Mouse (Mus musculus): ENCODE measurements around the gene Ankrd55. TPM values are rescaled to one million over a fixed set of nuclear protein-coding genes. Genes with fewer than 3 reads are reported as not detected.

Ankrd55 gene
- polyA plus RNA-seq, 1 experiment from 2014 or later: 0.11 TPM

DNA sequence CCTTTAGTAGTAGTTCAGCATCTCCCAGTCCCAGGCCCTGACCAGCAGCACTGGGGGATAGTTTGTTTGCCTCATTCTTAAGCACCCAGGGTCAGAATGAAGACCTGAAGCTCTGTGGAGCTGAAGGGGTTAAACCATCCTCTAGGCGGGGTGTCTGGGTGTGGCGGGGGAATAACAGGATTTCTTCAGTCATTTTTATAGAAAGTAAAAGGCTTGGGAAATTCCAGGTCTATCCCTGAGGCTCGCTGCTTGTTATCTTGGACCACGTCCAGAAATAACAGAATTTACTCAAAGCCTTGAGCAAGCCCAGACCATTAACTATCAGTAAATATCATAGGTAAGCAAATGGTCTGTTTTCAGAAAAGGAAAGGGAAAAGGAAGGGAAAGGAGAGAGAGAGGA is 39.3 kb downstream of the Ankrd55 start:
- H3K27ac ChIP-seq (ENCODE audit: low read depth, low read length): no peak overlapping the region

DNA sequence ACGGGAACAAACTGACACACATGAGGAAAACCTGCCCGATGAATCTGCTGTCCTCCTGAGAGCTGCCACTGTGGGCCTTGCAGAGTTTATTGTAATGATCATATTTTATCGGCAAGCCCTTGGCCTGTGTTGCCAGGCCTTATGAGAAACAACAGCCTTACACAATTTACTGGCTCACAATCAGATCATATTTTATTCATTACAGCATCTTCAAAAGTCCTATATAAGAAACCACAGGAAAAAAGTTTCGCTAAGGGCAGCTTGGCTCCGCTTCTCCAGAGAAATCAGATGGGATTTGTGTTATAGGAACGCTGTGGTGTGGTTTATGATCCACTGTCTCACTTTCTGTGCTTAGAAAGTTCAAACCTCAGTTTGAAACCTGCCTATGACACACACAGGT is 42.0 kb downstream of the Ankrd55 start:
- H3K27ac ChIP-seq (ENCODE audit: low read depth, low read length): no peak overlapping the region
- DNase-seq (ENCODE audit: low spot score): no peak
- no peak overlapping the region for H3K4me2 ChIP-seq
- H3K36me3 ChIP-seq (ENCODE audit: control insufficient read depth, insufficient read depth, low read length): no peaks in the 10 kb centered on the region
- H3K4me3 ChIP-seq (ENCODE audit: low read depth, low read length): no peak overlapping the region
- 85% methylated on average over 6 of the region's 6 CpGs for WGBS
- no peak for ATAC-seq (replicated peaks; ENCODE audit: low FRiP score)
- H3K27me3 ChIP-seq (replicated peaks; ENCODE audit: control insufficient read depth, insufficient read depth, low read length): no peaks in the 10 kb centered on the region
- H3K9me3 ChIP-seq (ENCODE audit: control insufficient read depth, low read length): no peaks in the 10 kb centered on the region
- no peak overlapping the region for H3K9ac ChIP-seq (ENCODE audit: low read depth, low read length)
- H3K4me1 ChIP-seq (replicated peaks; ENCODE audit: control insufficient read depth, insufficient read depth, low read length): no peaks in the 10 kb centered on the region

More for the DNA sequence above, 39.3 kb downstream of the Ankrd55 start:
- WGBS: 67% methylated on average over 4 of the region's 4 CpGs
- H3K4me1 ChIP-seq (replicated peaks; ENCODE audit: control insufficient read depth, insufficient read depth, low read length): no peaks in the 10 kb centered on the region
- DNase-seq (ENCODE audit: low spot score): no peak
- H3K9ac ChIP-seq (ENCODE audit: low read depth, low read length): no peak overlapping the region
- H3K27me3 ChIP-seq (replicated peaks; ENCODE audit: control insufficient read depth, insufficient read depth, low read length): no peaks in the 10 kb centered on the region
- no peak overlapping the region for H3K4me2 ChIP-seq
- no peaks in the 10 kb centered on the region for H3K9me3 ChIP-seq (ENCODE audit: control insufficient read depth, low read length)
- ATAC-seq (replicated peaks; ENCODE audit: low FRiP score): no peak
- no peak overlapping the region for H3K4me3 ChIP-seq (ENCODE audit: low read depth, low read length)
- no peaks in the 10 kb centered on the region for H3K36me3 ChIP-seq (ENCODE audit: control insufficient read depth, insufficient read depth, low read length)

DNA sequence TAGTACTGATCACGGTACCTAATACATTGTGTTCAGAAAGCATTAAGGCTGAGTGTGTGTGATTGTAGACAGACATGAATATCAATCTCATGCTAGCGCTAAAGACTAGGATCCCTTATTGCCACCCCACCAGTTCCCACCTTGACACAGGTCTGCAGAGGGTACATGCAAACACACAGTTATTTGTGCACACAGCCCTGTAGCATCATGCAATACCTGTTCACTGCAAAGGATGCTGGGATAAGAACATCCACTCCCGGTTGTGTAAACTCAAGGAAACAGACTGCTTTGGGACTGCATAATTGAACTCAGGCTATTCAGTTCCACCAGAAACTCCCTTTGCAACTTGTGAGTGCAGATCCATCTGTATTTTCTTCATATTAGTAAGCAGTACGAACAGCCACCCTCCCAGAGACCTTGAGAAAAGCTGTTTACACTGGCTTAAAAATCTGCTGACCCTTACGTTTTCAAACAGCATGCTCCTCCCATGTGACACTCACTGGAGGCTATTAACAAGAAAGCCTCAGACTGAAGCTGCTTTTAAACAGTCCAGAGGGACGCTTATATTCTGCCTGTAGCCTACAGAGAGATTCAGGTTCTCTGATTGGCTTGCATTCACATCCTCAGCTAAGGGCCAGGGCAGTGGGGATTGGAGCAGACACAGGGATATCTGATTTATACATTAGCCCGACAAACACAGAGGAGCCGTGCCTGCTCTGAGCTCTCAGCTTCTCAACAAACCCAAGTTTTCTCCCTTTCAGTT is 42.8 kb downstream of the Ankrd55 start:
- H3K4me1 ChIP-seq (replicated peaks; ENCODE audit: control insufficient read depth, insufficient read depth, low read length): no peaks in the 10 kb centered on the region
- no peak overlapping the region for H3K4me3 ChIP-seq (ENCODE audit: low read depth, low read length)
- H3K4me2 ChIP-seq: no peak overlapping the region
- H3K36me3 ChIP-seq (ENCODE audit: control insufficient read depth, insufficient read depth, low read length): no peaks in the 10 kb centered on the region
- WGBS: 57% methylated on average over 8 of the region's 8 CpGs
- no peak for ATAC-seq (replicated peaks; ENCODE audit: low FRiP score)
- H3K27ac ChIP-seq (ENCODE audit: low read depth, low read length): no peak overlapping the region
- no peak overlapping the region for H3K9ac ChIP-seq (ENCODE audit: low read depth, low read length)
- H3K9me3 ChIP-seq (ENCODE audit: control insufficient read depth, low read length): no peaks in the 10 kb centered on the region
- no peak for DNase-seq (ENCODE audit: low spot score)
- H3K27me3 ChIP-seq (replicated peaks; ENCODE audit: control insufficient read depth, insufficient read depth, low read length): no peaks in the 10 kb centered on the region

DNA sequence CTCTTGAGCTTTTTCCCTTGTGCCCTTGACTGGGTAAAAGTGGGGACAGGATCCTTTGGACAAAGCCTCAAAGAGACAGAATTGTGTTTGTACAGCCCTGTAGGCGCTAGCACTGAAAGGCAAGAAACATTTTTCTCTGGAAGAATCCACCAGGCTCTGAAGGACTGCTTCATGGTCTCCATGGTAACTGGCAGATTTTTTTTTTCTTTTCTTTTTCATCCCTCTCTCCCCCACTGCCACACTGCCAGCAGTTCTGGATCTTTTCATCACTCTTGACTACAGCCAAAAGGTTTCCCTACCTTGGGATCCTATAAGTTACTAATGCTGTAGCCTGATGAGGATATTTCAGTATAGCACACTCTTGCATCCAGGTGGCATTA is 43.4 kb downstream of the Ankrd55 start:
- H3K36me3 ChIP-seq (ENCODE audit: control insufficient read depth, insufficient read depth, low read length): no peaks in the 10 kb centered on the region
- H3K4me2 ChIP-seq: no peak overlapping the region
- no peaks in the 10 kb centered on the region for H3K9me3 ChIP-seq (ENCODE audit: control insufficient read depth, low read length)
- H3K9ac ChIP-seq (ENCODE audit: low read depth, low read length): no peak overlapping the region
- no peak for DNase-seq (ENCODE audit: low spot score)
- H3K4me3 ChIP-seq (ENCODE audit: low read depth, low read length): no peak overlapping the region
- no peak overlapping the region for H3K27ac ChIP-seq (ENCODE audit: low read depth, low read length)
- no peaks in the 10 kb centered on the region for H3K27me3 ChIP-seq (replicated peaks; ENCODE audit: control insufficient read depth, insufficient read depth, low read length)
- H3K4me1 ChIP-seq (replicated peaks; ENCODE audit: control insufficient read depth, insufficient read depth, low read length): no peaks in the 10 kb centered on the region
- WGBS: 72% methylated on average over 1 of the region's 1 CpGs
- no peak for ATAC-seq (replicated peaks; ENCODE audit: low FRiP score)

DNA sequence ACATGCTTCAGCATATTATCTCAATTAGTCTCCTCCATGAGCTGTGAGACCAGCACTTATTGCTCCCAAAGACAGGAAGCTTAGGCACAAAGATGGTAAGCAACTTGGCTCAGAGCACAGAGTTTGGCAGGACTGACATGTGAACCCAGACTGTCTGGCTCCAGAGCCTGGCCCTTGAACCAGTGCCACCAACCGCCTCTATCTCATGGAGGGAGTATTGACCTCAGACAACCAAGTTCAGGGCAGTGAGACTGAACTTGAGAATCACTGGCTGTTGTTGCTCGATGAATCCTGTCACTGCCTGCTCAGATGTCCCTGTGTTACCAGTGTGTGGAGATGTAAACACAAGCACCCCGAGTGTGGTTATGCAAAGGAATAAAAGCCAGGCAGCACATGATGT is 47.3 kb downstream of the Ankrd55 start:
- Histone ChIP-seq H3K4me2 (no peak overlapping the region), H3K27me3 (replicated peaks; ENCODE audit: control insufficient read depth, insufficient read depth, low read length) (no peaks in the 10 kb centered on the region), H3K27ac (ENCODE audit: low read depth, low read length) (no peak overlapping the region), H3K9ac (ENCODE audit: low read depth, low read length) (no peak overlapping the region), H3K36me3 (ENCODE audit: control insufficient read depth, insufficient read depth, low read length) (no peaks in the 10 kb centered on the region), H3K4me3 (ENCODE audit: low read depth, low read length) (no peak overlapping the region), H3K4me1 (replicated peaks; ENCODE audit: control insufficient read depth, insufficient read depth, low read length) (no peaks in the 10 kb centered on the region), H3K9me3 (ENCODE audit: control insufficient read depth, low read length) (no peaks in the 10 kb centered on the region)
- 70% methylated on average over 3 of the region's 3 CpGs for WGBS
- DNase-seq (ENCODE audit: low spot score): no peak
- ATAC-seq (replicated peaks; ENCODE audit: low FRiP score): no peak

DNA sequence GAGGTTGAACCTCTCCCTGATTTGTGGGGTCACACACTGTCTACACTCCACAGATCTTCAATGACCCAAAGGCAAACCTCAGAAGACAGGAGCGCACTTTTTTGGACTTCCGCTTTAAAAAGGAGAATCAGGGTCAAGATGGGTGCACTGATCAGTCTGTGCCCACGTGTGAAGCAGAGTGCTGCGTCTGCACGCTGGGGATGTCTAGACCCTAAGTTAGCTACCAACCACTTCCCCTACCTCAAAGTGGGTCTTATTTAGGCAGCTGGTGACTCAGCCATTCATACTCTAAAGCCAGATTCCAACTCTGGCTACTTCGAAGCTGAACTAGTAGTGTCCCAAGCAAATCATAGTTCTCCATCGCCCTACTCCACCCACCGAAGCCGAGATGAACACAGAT is 48.9 kb downstream of the Ankrd55 start:
- no peaks in the 10 kb centered on the region for H3K9me3 ChIP-seq (ENCODE audit: control insufficient read depth, low read length)
- no peak overlapping the region for H3K9ac ChIP-seq (ENCODE audit: low read depth, low read length)
- H3K36me3 ChIP-seq (ENCODE audit: control insufficient read depth, insufficient read depth, low read length): no peaks in the 10 kb centered on the region
- H3K4me3 ChIP-seq (ENCODE audit: low read depth, low read length): no peak overlapping the region
- WGBS: 84% methylated on average over 9 of the region's 9 CpGs
- H3K27me3 ChIP-seq (replicated peaks; ENCODE audit: control insufficient read depth, insufficient read depth, low read length): no peaks in the 10 kb centered on the region
- no peaks in the 10 kb centered on the region for H3K4me1 ChIP-seq (replicated peaks; ENCODE audit: control insufficient read depth, insufficient read depth, low read length)
- no peak for ATAC-seq (replicated peaks; ENCODE audit: low FRiP score)
- H3K27ac ChIP-seq (ENCODE audit: low read depth, low read length): no peak overlapping the region
- no peak for DNase-seq (ENCODE audit: low spot score)
- no peak overlapping the region for H3K4me2 ChIP-seq

DNA sequence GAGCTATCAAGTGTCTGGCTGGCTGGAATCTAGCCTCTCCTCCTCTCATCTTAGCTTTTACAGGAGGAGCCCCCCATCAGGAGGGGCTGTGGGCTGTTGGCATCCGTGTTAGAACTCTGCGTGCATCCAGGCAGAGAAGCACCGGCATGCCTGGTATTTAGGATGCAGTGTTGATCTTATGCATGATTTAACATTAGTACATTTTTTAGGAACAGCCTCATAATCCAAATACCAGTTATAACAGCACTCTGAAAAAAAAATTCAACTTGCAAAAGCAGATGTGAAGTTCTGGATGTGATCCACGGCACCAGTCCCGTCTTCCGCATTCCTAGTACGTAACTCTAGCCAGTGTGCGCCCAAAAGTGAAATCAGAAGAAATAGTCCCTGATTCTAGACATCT is 52.0 kb downstream of the Ankrd55 start:
- Histone ChIP-seq H3K27me3 (replicated peaks; ENCODE audit: control insufficient read depth, insufficient read depth, low read length) (no peaks in the 10 kb centered on the region), H3K27ac (ENCODE audit: low read depth, low read length) (no peak overlapping the region), H3K36me3 (ENCODE audit: control insufficient read depth, insufficient read depth, low read length) (no peaks in the 10 kb centered on the region), H3K4me2 (no peak overlapping the region), H3K4me1 (replicated peaks; ENCODE audit: control insufficient read depth, insufficient read depth, low read length) (no peaks in the 10 kb centered on the region), H3K9ac (ENCODE audit: low read depth, low read length) (no peak overlapping the region), H3K9me3 (ENCODE audit: control insufficient read depth, low read length) (no peaks in the 10 kb centered on the region), H3K4me3 (ENCODE audit: low read depth, low read length) (no peak overlapping the region)
- WGBS: 90% methylated on average over 8 of the region's 8 CpGs
- DNase-seq (ENCODE audit: low spot score): no peak
- ATAC-seq (replicated peaks; ENCODE audit: low FRiP score): no peak

DNA sequence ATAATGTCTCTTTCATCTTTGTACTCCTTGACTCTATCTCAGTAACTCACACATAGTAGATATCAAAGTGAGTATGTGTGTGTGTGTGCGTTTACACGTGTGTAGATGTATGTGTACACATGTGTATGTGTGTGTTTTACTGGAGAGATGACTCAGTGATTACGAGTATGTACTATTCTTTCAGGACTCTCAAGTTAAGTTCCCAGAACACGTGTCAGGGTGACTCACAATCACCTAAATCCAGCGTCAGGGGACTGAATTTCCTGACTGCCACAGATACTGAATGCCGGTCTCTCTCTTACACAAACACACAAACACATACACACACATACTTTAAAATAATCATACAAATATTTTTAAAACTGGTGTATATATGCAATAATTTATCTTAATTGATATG is 52.5 kb downstream of the Ankrd55 start:
- H3K4me1 ChIP-seq (replicated peaks; ENCODE audit: control insufficient read depth, insufficient read depth, low read length): no peaks in the 10 kb centered on the region
- H3K27ac ChIP-seq (ENCODE audit: low read depth, low read length): no peak overlapping the region
- DNase-seq (ENCODE audit: low spot score) (no peak), ATAC-seq (replicated peaks; ENCODE audit: low FRiP score) (no peak)
- H3K9me3 ChIP-seq (ENCODE audit: control insufficient read depth, low read length): no peaks in the 10 kb centered on the region
- H3K4me2 ChIP-seq: no peak overlapping the region
- H3K9ac ChIP-seq (ENCODE audit: low read depth, low read length): no peak overlapping the region
- H3K27me3 ChIP-seq (replicated peaks; ENCODE audit: control insufficient read depth, insufficient read depth, low read length): no peaks in the 10 kb centered on the region
- H3K4me3 ChIP-seq (ENCODE audit: low read depth, low read length): no peak overlapping the region
- H3K36me3 ChIP-seq (ENCODE audit: control insufficient read depth, insufficient read depth, low read length): no peaks in the 10 kb centered on the region
- 73% methylated on average over 6 of the region's 6 CpGs for WGBS

DNA sequence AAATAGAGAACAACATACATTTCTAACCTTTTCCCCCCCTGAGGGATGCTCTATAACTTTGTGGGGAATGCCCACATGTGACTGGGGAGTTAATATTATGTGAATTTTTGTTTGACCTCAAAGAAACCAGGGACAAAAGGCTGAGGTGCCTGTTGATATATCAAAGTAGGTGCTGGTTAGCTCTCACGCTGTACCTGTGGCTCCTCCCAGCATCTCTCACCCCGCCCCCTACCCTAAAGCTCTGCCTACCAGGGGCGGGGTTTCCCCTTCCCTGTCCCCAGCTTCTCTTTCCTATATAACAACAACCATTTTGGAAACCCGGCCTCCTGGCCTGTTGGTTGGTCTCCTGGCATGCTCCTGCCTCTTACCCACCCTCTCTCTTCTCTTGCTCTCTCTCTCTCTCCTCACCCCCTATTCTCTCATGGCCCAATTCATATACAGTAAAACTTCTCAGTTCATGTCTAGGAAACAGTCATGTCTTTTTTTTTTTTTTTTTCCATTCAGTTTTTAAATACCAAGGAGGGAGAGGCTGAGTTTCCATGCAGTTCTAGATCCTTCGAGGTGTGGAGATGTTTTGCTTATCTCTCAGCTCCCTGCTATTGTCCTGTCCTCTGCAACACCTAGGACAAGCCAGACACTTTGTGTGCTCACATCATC is 54.8 kb downstream of the Ankrd55 start:
- H3K4me2 ChIP-seq: no peak overlapping the region
- 53% methylated on average over 5 of the region's 5 CpGs for whole genome bisulfite sequencing

More for the DNA sequence above, 54.8 kb downstream of the Ankrd55 start:
- H3K4me1 ChIP-seq (replicated peaks; ENCODE audit: control insufficient read depth, insufficient read depth, low read length): no peaks in the 10 kb centered on the region
- ATAC-seq (replicated peaks; ENCODE audit: low FRiP score): no peak
- no peak for DNase-seq (ENCODE audit: low spot score)
- no peaks in the 10 kb centered on the region for H3K27me3 ChIP-seq (replicated peaks; ENCODE audit: control insufficient read depth, insufficient read depth, low read length)
- no peak overlapping the region for H3K4me3 ChIP-seq (ENCODE audit: low read depth, low read length)
- no peak overlapping the region for H3K27ac ChIP-seq (ENCODE audit: low read depth, low read length)
- no peaks in the 10 kb centered on the region for H3K9me3 ChIP-seq (ENCODE audit: control insufficient read depth, low read length)
- no peak overlapping the region for H3K9ac ChIP-seq (ENCODE audit: low read depth, low read length)
- no peaks in the 10 kb centered on the region for H3K36me3 ChIP-seq (ENCODE audit: control insufficient read depth, insufficient read depth, low read length)

All from liver, embryonic 11.5 days (tissue).